Mouse (Mus musculus) CH12.LX (cell line): Measurements from ENCODE around the gene Cphx3.
"Not testable (repeated sequence)": the region's sequence is repeated elsewhere in the genome, so short reads cannot be mapped to it uniquely, and the experiment has no call there.

ENCODE experiments used
- CTCF ChIP-seq, 2 experiments: IDR thresholded peaks in 1 of 2; conservative IDR thresholded peaks in 1 of 2; 2 replicates each; pipeline ENCODE4 v1.5.1; 2011 to 2012; ENCODE audit warnings: low read depth in 2 of 2, low read length in 2 of 2, improper control_type of control experiment in 1 of 2, inconsistent platforms in 1 of 2, mild to moderate bottlenecking in 1 of 2, moderate library complexity in 1 of 2
- E2F4 ChIP-seq: IDR thresholded peaks from 2 replicates; pipeline ENCODE4 v1.6.1; 2011; ENCODE audit warnings: low read depth, low read length, improper control_type of control experiment; ENCODE audit not compliant: insufficient replicate concordance
- EP300 ChIP-seq: IDR thresholded peaks from 2 replicates; pipeline ENCODE4 v1.6.1; 2011; ENCODE audit warnings: low read length, improper control_type of control experiment
- ETS1 ChIP-seq: conservative IDR thresholded peaks from 2 replicates; pipeline ENCODE4 v1.6.1; 2012; ENCODE audit warnings: low read depth, mild to moderate bottlenecking, inconsistent platforms, low read length, improper control_type of control experiment, moderate library complexity
- JUND ChIP-seq: conservative IDR thresholded peaks from 2 replicates; pipeline ENCODE4 v1.6.1; 2011; ENCODE audit warnings: low read depth, low read length, improper control_type of control experiment
- NRF1 ChIP-seq: IDR thresholded peaks from 2 replicates; pipeline ENCODE4 v1.6.1; 2014; ENCODE audit warnings: low read depth, mild to moderate bottlenecking, inconsistent platforms, low read length, improper control_type of control experiment, moderate library complexity
- POLR2A ChIP-seq: IDR thresholded peaks from 2 replicates; pipeline ENCODE4 v1.6.1; 2011; ENCODE audit warnings: low read depth, mild to moderate bottlenecking, improper control_type of control experiment, low read length
- RAD21 ChIP-seq: IDR thresholded peaks from 2 replicates; pipeline ENCODE4 v1.6.1; 2011; ENCODE audit warnings: low read depth, mild to moderate bottlenecking, low read length, improper control_type of control experiment, moderate library complexity
- SMC3 ChIP-seq: IDR thresholded peaks from 2 replicates; pipeline ENCODE4 v1.6.1; 2011; ENCODE audit warnings: low read depth, low read length, improper control_type of control experiment
- TCF12 ChIP-seq: IDR thresholded peaks from 2 replicates; pipeline ENCODE4 v1.6.1; 2014; ENCODE audit warnings: low read depth, mild to moderate bottlenecking, inconsistent platforms, low read length, improper control_type of control experiment
- USF1 ChIP-seq: IDR thresholded peaks from 2 replicates; pipeline ENCODE4 v1.6.1; 2014; ENCODE audit warnings: low read depth, mild to moderate bottlenecking, inconsistent platforms, low read length, improper control_type of control experiment
- ZC3H11A ChIP-seq: IDR thresholded peaks from 2 replicates; pipeline ENCODE4 v1.6.1; 2012; ENCODE audit warnings: low read depth, mild to moderate bottlenecking, inconsistent platforms, low read length, improper control_type of control experiment

- not testable (repeated sequence) for TF ChIP-seq CTCF (conservative IDR thresholded peaks at IDR 0.05 in 1 of 2, IDR thresholded peaks at IDR 0.05 in 1 of 2; ENCODE audit: low read depth in 2 of 2, low read length in 2 of 2); ZC3H11A; POLR2A; USF1; ETS1; EP300; TCF12; NRF1; E2F4; JUND; SMC3; RAD21
Observed at GRCm38 (mm10) chr14:26175028-26175427, 92.9 kb downstream of the Cphx3 start.
